Mouse (Mus musculus) spleen, adult 2 months (tissue): ENCODE results near the gene Cdon. TPM values are rescaled to one million over a fixed set of nuclear protein-coding genes. Genes with fewer than 3 reads are reported as not detected.
A peak's percentile ranks its signal among the peaks of the same experiment; 100 is the strongest.

Source experiments
- DNase-seq, 2 experiments: peaks; one replicate each; pipeline versions ENCODE4 v3.0.0 to v3.0.0-alpha.2; 2012 to 2021; ENCODE audit warnings: low spot score in 2 of 2, low read depth in 1 of 2
- H3K27ac ChIP-seq: fragments of 200-500 bp; 2 replicates; pipeline ENCODE4 v1.5.1; 2012; ENCODE audit warnings: low read length, inconsistent platforms; ENCODE audit not compliant: insufficient read depth
- H3K27me3 ChIP-seq: fragments of 200-500 bp; 2 replicates; pipeline ENCODE4 v1.6.1; 2012; ENCODE audit warnings: mild to moderate bottlenecking, moderate library complexity, low read length, inconsistent platforms; ENCODE audit not compliant: control insufficient read depth, insufficient read depth
- H3K36me3 ChIP-seq: fragments of 200-500 bp; 2 replicates; pipeline ENCODE4 v1.6.1; 2012; ENCODE audit warnings: mild to moderate bottlenecking, low read length, inconsistent platforms; ENCODE audit not compliant: control insufficient read depth, insufficient read depth
- H3K4me1 ChIP-seq: fragments of 200-500 bp; 2 replicates; pipeline ENCODE4 v1.6.1; 2011; ENCODE audit warnings: inconsistent platforms; ENCODE audit not compliant: control insufficient read depth, insufficient read depth, insufficient read length
- H3K4me3 ChIP-seq: fragments of 200-500 bp; 2 replicates; pipeline ENCODE4 v1.5.1; 2011; ENCODE audit warnings: mild to moderate bottlenecking, inconsistent platforms; ENCODE audit not compliant: insufficient read depth, insufficient read length; ENCODE audit errors: extremely low read depth
- CTCF ChIP-seq: fragments of 200-500 bp; IDR thresholded peaks from 2 replicates; pipeline ENCODE4 v1.5.1; 2011; ENCODE audit warnings: mild to moderate bottlenecking, inconsistent platforms; ENCODE audit not compliant: insufficient read depth, insufficient read length, insufficient replicate concordance; ENCODE audit errors: extremely low read depth
- POLR2A ChIP-seq: fragments of 200-500 bp; IDR thresholded peaks from 2 replicates; pipeline ENCODE4 v1.6.1; 2011; ENCODE audit warnings: low read depth, low read length, inconsistent platforms
- WGBS: fragments of 180-500 bp; shearing (Covaris S2); methylation state at CpG from one replicate; pipeline ENCODE4 v1.1.7; 2018; 5-methylcytosine and 5-hydroxymethylcytosine counted together
- polyA plus RNA-seq: library from polyadenylated mRNA; depleted of rRNA; stranded (reverse); fragments of >200 nt; gene quantifications from 2 replicates; pipeline ENCODE4 v1.2.3, GENCODE M21; 2012

Cdon gene
- polyA plus RNA-seq, 1 experiment, result 2.4 TPM

DNA sequence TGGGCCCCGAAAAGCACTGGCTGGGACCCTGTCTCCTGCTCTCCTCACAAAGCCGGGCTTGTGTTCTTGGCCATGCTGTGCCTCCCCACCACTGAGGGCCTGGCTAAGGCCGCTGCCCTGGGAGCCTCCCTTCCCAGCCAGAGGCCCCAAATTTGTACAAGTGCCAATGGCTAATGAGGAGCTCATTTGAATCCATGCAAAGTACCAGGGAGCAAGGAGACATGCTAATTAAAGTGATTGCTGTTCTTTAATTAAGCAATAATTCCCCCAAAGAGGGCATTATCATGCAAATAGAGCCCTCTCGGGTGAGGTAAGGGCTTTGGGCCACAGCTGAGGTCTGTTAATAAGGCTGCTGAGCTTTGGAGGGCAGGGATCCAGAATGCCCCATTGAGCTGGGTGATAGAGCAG is 18.3 kb upstream of the Cdon start:
- WGBS, result 94% methylated on average over 4 of the region's 4 CpGs
- Histone ChIP-seq H3K4me3 (no peak overlapping the region), H3K27ac (no peak overlapping the region), H3K36me3 (no peaks in the 10 kb centered on the region), H3K27me3 (no peaks in the 10 kb centered on the region; the same call in none of the 2 replicates), H3K4me1 (no peaks in the 10 kb centered on the region)
- TF ChIP-seq POLR2A, result no peak
- DNase-seq, result no peak

DNA sequence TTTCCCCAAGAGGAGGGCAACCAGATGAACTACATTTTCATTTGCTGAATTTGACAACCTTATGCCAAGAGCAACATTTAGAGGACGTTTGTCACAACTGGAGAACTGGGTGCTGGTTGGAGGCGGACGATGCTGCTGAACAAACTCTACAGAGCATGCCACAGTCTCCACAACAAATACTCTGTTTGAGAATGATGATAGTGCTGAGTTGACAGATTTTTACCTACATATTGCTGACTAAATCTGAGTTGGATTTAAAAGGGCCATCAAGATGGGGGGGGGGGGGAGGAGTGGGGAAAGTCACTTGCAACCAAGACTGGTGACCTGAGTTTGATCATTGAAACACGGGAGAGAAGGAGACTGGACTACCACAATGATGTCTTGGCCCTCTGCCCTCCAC is 17.4 kb upstream of the Cdon start:
- DNase-seq, result no peak
- 78% methylated on average over 4 of the region's 4 CpGs for WGBS
- H3K36me3 ChIP-seq, result no peaks in the 10 kb centered on the region
- H3K27me3 ChIP-seq, result no peaks in the 10 kb centered on the region; the same call in 1 of the 2 replicates
- TF ChIP-seq POLR2A (no peak), CTCF (no peak)
- H3K4me3 ChIP-seq, result no peak overlapping the region
- no peak overlapping the region for H3K27ac ChIP-seq
- H3K4me1 ChIP-seq, result no peaks in the 10 kb centered on the region

DNA sequence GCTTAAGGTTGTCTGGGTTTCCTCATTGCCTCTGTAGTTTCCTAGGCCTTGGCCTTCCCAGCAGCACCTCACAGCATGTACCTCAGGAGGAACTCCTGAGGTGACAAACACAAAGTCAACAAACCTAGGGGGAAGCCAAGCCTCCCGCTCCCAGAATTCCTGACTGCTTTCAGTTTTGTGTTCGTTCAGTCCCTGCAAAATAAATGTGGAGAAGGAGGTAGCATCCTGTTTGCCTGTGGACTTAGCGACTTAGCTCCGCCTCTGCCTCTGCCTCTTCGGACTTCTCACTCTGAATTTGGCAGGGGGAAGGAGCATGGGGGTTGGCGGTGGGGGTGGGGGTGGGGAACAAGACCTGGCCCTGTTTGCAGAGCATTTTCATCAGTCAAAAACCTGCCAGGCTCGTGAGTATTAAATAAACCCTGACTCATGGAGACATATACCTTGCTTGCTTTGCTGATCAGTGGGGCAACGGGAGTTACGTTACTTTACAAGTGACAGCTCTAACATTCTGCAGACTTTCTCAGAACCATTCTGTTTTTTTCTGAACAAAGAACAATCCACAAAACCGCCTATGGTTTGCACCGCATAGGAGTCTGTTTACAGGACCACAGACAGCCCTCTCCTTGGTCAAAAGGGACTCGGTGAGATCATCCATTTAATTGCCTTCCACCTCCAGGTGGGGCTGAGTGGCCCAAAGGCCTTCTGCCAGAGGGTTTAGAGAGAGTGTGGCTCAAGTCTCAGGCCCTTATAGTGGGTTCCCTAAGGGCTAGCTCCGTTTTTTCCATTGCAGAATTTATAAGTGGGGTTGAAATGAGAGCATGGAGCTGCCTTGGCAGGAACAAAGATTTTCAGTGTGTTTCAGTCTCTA is 15.7 kb upstream of the Cdon start:
- Histone ChIP-seq H3K27me3 (no peaks in the 10 kb centered on the region; the same call in 1 of the 2 replicates), H3K36me3 (no peaks in the 10 kb centered on the region), H3K4me3 (no peak overlapping the region), H3K27ac (no peak overlapping the region), H3K4me1 (no peaks in the 10 kb centered on the region)
- no peak for DNase-seq
- WGBS, result 43% methylated on average over 13 of the region's 13 CpGs
- TF ChIP-seq CTCF (no peak), POLR2A (no peak)

DNA sequence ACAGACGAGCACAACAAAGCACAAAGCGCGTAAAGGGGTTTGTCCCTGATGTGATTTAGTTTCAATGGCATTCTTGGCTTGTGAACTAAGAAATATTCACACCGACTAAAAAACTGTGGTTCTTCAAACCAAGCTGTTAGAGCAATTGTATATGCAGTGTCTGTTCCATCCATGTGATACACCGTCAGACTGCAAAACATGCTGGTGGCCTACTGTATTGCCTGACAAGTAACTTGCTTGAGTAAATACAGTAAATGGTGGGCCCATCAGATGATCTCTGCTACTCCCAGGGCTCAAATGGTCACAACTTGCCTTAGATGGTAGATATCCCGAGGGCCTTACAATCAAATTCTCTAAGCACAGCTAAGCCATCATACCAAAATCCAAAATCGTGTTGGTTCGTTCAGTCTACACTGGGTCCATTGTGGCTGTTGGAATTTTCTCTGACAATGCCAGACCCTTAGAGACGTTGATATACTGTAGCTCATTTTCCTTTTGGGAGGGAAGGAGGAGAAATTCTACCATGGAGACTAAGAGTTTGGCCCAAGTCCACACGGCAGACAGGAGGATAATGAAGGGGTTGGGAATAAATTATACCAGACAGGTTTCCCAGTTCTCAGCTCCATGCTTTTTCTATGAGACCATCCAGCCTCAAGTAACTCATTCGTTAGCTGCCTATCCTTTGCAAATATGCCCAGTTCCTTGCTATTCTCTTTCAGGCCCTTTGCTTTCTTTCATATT is 9.5 kb upstream of the Cdon start:
- TF ChIP-seq CTCF (no peak), POLR2A (no peak)
- Histone ChIP-seq H3K27ac (no peak overlapping the region), H3K36me3 (no peaks in the 10 kb centered on the region), H3K4me1 (no peaks in the 10 kb centered on the region), H3K4me3 (no peak overlapping the region), H3K27me3 (no peaks in the 10 kb centered on the region)
- DNase-seq, result no peak
- 93% methylated on average over 11 of the region's 11 CpGs for WGBS

DNA sequence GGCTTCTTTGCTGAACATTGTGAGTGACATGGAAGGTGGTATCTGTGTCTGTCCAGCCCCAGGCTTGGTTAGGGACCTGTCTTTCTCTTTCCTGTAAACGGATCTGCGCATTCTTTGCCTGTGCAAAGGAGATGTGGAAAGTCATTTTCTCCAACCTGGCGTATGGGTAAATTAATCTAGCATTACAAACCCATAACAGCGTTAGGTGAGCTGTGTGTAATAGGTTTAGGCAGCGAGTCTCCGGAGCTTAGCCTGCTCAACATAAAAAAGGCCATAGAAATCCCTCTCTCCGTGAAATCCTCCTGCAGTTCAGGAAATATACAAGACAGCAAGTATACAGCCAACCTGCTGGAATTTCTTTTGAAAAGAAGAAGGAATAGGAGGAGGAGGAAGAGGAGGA is 9.0 kb upstream of the Cdon start:
- H3K36me3 ChIP-seq, result no peaks in the 10 kb centered on the region
- no peak for DNase-seq
- H3K4me3 ChIP-seq, result no peak overlapping the region
- TF ChIP-seq POLR2A (no peak), CTCF (no peak)
- no peaks in the 10 kb centered on the region for H3K4me1 ChIP-seq
- H3K27ac ChIP-seq, result no peak overlapping the region
- WGBS, result 92% methylated on average over 7 of the region's 7 CpGs
- no peaks in the 10 kb centered on the region; the same call in 1 of the 2 replicates for H3K27me3 ChIP-seq

DNA sequence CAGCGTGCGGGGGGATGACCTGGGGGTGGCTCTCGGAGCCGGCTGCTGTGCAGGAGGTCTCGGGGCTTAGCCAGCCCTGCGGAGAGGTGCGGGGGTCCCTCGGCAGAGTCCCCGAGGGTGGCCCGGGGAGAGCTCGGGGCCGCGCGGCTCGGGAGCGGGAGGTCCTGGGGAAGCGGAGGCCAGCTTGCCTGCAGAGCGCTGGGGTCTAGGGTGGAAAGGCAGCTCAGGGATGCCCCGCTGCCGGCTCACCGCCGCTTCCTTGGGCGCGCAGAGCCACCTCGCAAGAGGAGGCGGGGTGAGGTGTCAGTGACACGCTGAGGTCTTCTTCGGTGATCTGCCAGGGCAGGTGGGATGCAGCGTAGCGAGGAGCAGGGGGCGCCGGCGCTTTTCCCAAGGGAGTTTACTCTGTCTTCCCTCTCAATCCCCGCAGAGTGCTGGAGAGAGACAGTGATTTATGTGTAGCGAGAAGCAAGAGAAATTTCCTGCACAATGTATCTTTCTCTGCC is 855 bp downstream of the Cdon start:
- Histone ChIP-seq H3K4me3 (peak overlapping the region; percentile 100), H3K27ac (peak overlapping the region; percentile 64), H3K4me1 (no peaks in the 10 kb centered on the region; the same call in 1 of the 2 replicates), H3K27me3 (peaks cover 4% of the 10 kb centered on the region; the same call in 1 of the 2 replicates), H3K36me3 (no peaks in the 10 kb centered on the region)
- TF ChIP-seq CTCF, result no peak
- no peak for TF ChIP-seq POLR2A
- WGBS, result 1% methylated on average over 35 of the region's 35 CpGs
- DNase-seq, result peak in 1 of 2 experiments; percentile 39
